Mouse (Mus musculus) splenic B cell, adult 2 months (primary cell): Measurements from ENCODE around the gene Kalrn.

Experiments
- DNase-seq: peaks from one replicate; pipeline ENCODE4 v3.0.0-alpha.2; 2011; ENCODE audit warnings: low read depth, low spot score
- H3K27me3 ChIP-seq: 2 replicates; pipeline ENCODE4 v1.6.1; 2012; ENCODE audit warnings: mild to moderate bottlenecking, low read length, moderate library complexity, mixed read lengths; ENCODE audit not compliant: control insufficient read depth, poor library complexity, insufficient read depth, severe bottlenecking
- H3K36me3 ChIP-seq: 2 replicates; pipeline ENCODE4 v1.6.1; 2012; ENCODE audit warnings: mild to moderate bottlenecking, low read length, moderate library complexity, mixed read lengths; ENCODE audit not compliant: control insufficient read depth, poor library complexity, insufficient read depth, severe bottlenecking

Gene Kalrn

DNA sequence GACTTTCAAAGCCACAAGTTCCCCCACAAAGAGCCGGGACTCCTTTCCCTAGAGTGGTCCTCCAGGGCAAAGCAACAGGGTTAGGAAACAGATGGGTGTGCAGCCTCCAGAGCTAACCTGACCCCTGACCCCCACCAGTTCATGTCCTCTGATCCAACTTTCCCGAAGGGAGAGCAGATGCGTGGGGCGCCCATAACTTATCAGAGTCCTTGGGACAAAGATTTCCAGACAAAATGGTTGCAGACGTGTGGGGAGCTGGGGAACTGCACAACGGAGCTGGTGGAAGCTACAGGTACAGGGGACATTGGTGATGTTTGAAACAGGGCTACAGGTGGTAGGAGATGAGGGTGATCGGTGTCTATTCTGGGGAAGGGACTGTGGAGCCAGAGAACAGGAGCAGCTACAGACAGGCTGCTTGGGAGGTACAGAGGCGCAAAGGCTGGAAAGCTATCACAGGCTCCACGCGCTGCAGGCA, 1.4 kb downstream of the Kalrn start:
- no peak for DNase-seq
- H3K27me3 ChIP-seq, result 0 out of 2 replicates have a peak, but pooled peaks cover 1% of the 10 kb centered on the region
- H3K36me3 ChIP-seq, result no peaks in the 10 kb centered on the region

DNA sequence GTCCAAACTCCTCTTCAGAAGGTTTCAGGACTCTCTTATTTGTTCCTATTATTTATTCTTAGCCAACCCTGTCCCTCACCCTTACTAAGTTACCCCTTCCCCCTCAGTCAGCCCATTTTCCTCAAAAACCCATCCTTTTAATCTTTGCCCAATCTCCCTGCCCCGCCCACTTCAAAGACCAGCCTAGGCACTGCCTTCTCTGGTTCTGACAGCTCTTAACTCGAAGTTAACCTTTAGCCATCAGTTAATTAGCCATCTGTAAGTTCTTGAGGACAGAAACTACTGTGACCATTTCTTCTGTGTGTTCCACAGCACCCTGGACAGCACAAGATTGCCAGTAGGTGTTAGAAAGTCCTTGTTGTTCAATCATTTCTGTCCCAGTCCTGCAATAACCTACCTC, 3.4 kb downstream of the Kalrn start:
- DNase-seq, result no peak
- no peaks in the 10 kb centered on the region for H3K36me3 ChIP-seq
- H3K27me3 ChIP-seq, result 0 out of 2 replicates have a peak, but pooled peaks cover 1% of the 10 kb centered on the region

DNA sequence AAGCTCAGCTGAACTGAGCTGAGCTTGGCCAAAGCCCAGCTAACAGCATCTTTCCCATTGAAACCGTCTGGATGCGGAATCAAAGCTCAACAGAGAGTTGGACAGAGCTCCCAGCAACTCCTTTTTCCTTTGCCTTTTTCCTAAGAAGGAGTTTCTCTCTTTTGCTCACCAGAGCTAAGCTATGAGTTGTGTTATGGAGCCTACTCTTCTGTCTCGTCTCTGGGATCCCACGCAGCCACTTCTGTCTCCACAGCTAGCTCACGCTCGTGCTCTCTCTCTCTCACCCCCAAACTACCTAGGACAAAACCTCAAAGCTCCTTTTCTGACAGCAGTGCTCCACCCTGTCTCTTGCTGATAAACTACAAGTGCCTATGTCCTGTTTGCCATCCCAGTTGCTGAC, 4.5 kb downstream of the Kalrn start:
- H3K27me3 ChIP-seq, result 0 out of 2 replicates have a peak, but pooled peaks cover 1% of the 10 kb centered on the region
- no peaks in the 10 kb centered on the region for H3K36me3 ChIP-seq
- DNase-seq, result no peak

DNA sequence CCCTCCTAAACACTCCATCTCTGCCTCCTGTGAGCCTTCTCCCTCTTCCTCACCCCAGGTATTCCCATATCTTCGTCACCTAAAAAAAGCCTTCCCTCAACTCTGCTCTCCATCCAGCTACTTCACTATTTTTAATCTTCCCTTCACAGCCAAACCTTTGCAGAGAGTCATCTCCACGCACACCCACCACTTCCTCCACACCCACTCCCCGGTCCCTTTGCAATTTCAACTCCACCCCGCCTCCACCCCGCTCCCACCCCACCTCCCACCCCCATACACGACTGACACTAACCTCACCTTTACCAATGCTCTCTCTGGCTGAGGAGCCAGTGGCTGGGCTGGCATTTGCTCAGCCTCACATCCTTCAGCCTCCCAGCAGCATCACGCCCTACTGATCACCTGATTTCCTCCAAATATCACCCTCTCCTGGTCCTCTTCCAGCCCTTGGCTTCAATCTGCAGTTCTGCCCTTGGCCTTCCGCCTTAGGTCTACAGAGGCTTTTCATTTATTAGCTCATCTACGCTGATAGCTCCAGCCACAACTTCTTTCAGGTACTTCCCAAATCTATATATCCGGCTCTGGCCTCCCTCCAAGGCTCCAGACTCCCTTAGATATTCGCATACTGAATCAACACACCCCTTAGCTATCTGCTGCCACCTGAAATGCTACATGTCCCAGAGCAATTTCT, 9.6 kb downstream of the Kalrn start:
- Histone ChIP-seq H3K36me3 (no peaks in the 10 kb centered on the region), H3K27me3 (no peaks in the 10 kb centered on the region)
- DNase-seq, result no peak

DNA sequence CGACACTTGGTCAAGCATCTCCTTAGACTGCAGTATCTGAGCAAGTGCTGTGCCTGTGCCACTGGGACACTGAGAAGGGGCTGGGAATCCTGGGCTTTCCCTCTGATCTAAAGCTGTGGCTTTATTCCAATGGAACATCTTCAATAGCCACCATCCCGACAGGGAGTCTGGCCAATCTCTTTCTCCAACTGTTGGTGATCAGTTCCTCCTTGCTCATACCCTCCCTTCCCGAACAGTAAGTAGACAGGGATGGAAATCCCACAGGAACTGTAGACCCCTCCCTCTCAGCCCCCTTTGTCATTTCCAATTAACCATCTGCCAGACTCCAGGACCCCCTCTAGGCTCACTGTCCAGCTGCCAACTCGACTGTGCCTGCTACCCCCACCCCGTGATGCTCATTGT, 11.6 kb downstream of the Kalrn start:
- no peak for DNase-seq
- no peaks in the 10 kb centered on the region for H3K36me3 ChIP-seq
- no peaks in the 10 kb centered on the region for H3K27me3 ChIP-seq

DNA sequence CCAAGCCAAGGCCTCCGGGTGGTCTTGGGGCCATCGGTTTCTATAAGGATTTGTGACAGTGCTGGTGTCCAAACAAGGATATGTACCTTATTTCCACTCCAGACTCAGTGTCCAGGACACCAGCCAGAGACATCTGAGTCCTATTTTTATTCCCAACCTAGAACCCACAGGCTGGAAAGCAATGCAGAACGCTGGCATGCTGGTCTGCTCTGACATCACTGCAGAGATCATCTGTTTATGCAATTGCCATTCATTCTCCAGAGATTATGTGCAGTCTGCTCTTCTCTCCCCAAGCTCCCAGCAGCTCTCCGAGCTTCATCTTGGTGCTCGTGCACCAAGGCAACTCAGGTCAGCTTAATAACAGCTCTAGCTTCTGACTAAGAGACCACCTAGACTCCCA, 12.5 kb downstream of the Kalrn start:
- H3K27me3 ChIP-seq, result no peaks in the 10 kb centered on the region
- DNase-seq, result no peak
- H3K36me3 ChIP-seq, result no peaks in the 10 kb centered on the region

DNA sequence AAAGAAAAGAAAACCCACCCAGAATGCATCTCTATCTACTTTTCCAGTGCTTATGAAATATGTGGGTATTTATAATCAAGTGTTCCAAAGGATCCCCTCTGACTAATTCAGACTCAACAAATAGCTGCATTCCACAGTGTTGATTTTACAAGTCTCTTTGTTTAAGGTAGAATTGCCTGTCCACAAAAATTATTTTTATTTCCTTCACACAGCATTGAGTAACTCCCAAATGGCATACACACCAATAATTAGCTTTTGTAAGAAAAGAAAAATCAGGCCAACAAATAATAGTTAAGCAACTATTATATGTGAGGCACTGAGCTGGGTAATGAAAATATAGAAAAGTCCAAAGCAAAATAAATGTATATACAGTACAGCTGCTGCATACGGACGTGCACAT, 12.9 kb downstream of the Kalrn start:
- no peaks in the 10 kb centered on the region for H3K36me3 ChIP-seq
- no peaks in the 10 kb centered on the region for H3K27me3 ChIP-seq
- DNase-seq, result no peak

DNA sequence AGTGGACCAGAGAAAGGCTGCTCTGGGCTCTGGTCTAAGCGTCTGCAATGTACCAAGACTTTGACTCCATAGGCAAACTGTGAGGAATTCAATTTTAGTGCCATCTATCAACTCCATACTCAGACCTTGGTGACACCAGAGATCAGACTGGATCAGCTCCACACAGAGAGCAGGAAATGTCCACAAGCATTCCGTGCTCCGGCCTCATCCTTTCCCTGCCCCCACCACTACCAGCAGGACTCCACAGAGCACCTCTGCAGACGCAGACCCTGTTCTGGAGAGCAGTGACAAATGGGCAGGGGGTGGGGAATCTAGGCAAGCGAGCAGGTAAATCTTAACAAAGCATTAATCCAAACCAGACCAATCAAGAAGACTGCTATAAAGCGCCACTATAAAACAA, 15.4 kb downstream of the Kalrn start:
- no peak for DNase-seq
- Histone ChIP-seq H3K36me3 (no peaks in the 10 kb centered on the region), H3K27me3 (no peaks in the 10 kb centered on the region)

DNA sequence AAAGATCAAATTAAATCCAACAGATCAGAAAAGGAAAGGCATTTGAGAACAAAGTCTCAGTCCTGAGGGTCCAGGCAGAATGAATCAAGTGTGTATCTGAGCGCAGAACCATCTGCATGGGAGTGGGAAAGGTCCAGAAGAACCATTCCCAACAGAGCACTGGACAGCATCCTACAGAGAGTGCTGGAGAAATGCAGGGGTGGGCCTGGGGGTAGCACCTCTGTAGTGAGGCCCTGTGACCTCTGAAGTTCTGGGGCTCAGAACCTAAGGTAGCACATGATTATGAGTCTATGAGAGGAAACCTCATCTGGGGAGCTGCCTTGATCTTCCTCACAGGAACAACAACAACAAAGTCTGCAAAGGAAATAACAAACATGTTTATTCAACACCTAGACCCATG, 20.6 kb downstream of the Kalrn start:
- no peaks in the 10 kb centered on the region for H3K36me3 ChIP-seq
- H3K27me3 ChIP-seq, result no peaks in the 10 kb centered on the region
- no peak for DNase-seq

DNA sequence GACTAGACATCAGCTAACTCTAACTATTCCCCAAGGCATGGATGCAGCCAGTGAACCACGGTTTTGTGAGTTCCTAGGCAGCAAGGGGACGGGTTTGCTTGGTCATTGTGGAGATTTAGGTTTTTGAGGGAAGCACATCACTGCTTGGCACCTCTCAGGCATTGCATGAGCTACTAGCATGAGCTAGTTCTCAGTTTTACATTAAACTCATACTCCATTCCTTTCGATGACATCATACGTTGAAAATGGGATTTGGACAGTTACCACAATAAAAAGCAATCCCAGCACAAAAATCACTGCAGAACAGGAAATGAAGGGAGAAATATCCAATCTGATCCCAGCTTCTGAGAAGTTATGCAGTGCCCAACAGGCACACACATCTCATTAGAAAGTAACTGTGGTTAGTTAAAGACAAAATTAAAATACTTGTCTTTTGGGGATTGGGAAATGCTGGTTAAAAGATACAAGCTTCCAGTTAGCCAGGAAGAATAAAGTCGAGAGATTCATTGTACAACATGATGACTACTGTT, 23.8 kb downstream of the Kalrn start:
- no peak for DNase-seq
- no peaks in the 10 kb centered on the region for H3K27me3 ChIP-seq
- no peaks in the 10 kb centered on the region for H3K36me3 ChIP-seq

DNA sequence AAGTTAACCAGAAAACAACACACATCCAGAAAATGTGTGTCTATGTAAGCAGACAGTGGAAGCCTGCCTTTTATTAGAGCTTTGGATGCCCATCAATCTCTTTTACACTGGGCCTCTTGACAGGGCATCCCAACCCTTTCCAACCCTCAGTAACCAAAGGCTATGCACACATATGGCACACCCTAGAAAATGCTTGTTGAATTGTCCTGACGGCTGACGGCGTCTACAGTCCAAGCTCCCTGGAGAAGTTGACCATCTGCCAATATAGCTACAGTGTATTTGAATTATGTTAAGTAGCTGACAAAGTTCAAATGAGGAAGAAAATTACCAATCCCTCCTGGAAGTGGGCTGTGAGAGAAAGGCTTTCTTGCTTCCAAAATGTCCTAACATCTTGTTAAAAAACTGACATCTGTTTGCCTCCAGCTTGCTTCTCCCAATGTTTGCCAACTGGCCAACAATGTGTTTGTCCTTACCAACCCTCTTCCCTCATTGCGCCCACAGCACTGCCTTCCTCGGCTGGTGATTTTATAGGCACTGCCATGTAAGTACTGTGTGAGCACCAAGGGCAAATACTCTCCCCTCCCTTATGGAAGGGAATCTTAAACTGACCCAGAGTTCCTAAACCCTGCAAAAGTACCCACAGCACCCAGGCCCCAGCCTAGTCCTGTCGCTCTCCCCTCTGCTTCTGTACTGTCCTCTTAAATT, 26.4 kb downstream of the Kalrn start:
- Histone ChIP-seq H3K27me3 (no peaks in the 10 kb centered on the region), H3K36me3 (no peaks in the 10 kb centered on the region)
- no peak for DNase-seq

DNA sequence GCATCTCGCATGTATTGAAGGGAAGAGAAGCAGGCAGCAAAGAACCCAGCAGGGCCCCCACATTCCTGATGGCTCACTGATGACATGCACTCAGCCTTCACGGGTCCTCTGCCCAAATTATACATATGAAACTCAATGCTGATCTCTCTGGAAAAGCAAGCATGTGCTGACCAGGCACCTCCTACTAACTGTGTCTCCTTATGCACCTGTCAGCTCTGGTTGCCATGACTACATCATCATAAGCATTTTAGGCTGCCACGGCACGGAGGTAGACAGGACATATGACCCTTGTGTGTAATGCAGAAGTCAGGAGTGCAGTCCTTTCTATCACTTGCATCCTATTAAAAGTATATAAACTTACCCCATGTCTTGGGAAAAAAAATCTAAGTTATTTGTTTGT, 29.6 kb downstream of the Kalrn start:
- no peak for DNase-seq
- no peaks in the 10 kb centered on the region for H3K27me3 ChIP-seq
- no peaks in the 10 kb centered on the region for H3K36me3 ChIP-seq

DNA sequence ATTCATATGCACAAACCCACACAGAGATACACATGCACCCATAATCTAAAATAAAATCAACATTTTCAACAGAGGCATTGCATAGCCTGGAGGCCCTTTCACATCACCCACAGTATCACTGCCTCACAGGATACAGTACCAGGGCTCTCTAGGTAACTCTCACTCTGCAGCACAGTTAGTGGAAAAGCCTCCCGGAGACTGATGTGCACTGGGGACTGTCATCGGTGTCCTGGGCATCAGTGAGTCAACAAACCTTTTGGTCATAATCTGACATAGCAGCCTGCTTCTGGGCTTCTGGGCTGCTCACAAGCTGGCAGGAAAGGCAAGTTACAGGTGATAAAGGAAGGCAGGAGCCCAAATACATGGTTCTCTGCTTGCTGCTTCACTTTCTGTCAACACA, 31.0 kb downstream of the Kalrn start:
- H3K27me3 ChIP-seq, result no peaks in the 10 kb centered on the region
- H3K36me3 ChIP-seq, result no peaks in the 10 kb centered on the region
- no peak for DNase-seq

DNA sequence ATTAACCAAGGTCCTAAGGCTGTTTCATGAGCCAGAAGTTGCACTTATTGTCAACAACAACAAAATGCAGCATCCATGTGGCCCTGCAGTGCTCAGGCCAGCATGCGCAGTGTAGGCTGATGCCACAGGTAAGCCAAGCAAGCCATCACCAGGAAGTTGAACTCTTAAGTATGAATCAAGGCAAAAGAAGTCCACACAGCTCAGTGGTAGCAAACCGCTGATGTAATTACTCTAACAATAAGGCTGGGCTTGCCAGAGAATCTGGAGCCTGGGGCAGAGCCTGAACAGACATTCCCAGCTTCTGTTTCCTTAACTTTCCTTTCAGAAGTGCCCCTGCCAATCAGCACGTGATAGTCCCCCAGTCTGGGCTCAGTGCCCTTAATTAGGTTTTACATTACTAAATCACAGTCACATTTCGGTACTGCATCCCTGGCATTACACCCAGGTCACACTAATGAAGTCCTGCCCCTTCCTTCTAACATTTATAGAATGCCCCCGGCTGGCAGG, 34.6 kb downstream of the Kalrn start:
- no peak for DNase-seq
- Histone ChIP-seq H3K27me3 (no peaks in the 10 kb centered on the region), H3K36me3 (no peaks in the 10 kb centered on the region)

DNA sequence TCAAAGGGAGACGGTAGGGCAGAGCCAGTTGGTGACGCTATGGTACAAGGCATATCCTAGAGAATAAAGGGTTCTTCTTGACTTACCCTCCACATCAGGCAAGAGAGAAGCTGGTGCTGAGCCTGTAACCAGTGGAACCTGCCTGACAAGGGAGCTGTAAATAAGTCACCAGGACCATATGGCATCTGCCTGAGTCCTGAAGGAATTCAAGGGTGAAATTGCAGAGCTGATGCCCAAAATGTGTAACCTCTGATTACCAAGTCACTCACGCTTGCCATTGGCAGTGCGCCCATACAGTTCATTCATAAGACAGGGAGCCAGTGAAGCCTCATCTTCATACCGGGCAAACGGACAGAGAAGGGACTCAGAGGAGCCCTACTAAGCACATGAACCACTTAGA, 37.0 kb downstream of the Kalrn start:
- Histone ChIP-seq H3K27me3 (no peaks in the 10 kb centered on the region), H3K36me3 (no peaks in the 10 kb centered on the region)
- DNase-seq, result no peak
